Mouse (Mus musculus) adrenal gland, postnatal 14 days (tissue): ENCODE data around the gene Iars2. TPM values are rescaled to one million over a fixed set of nuclear protein-coding genes. Genes with fewer than 3 reads are reported as not detected.

Source experiments
- DNase-seq: peaks from one replicate; pipeline ENCODE4 v3.0.0; 2021; ENCODE audit warnings: mixed read lengths
- long read RNA-seq, 2 experiments: library from polyadenylated mRNA; stranded (forward); transcript quantifications; one replicate each; pipeline ENCODE4 v2.0.0; 2021
- total RNA-seq: library from RNA; stranded (reverse); gene quantifications from 2 replicates; pipeline ENCODE4 v1.2.3, GENCODE M21; 2021

Iars2 gene
- 97.7 and 99.4 TPM in 2 replicates for total RNA-seq
- long read RNA-seq, experiment 1, full-length matches to known transcripts: 89 of 121 reads
- long read RNA-seq, experiment 1, partial matches to known transcripts: 15 of 121 reads
- long read RNA-seq, experiment 1, other reads (novel, unspliced or antisense): 17 of 121 reads
- long read RNA-seq, experiment 2, full-length matches to known transcripts: 60 of 82 reads
- long read RNA-seq, experiment 2, partial matches to known transcripts: 18 of 82 reads
- long read RNA-seq, experiment 2, other reads (novel, unspliced or antisense): 4 of 82 reads

DNA sequence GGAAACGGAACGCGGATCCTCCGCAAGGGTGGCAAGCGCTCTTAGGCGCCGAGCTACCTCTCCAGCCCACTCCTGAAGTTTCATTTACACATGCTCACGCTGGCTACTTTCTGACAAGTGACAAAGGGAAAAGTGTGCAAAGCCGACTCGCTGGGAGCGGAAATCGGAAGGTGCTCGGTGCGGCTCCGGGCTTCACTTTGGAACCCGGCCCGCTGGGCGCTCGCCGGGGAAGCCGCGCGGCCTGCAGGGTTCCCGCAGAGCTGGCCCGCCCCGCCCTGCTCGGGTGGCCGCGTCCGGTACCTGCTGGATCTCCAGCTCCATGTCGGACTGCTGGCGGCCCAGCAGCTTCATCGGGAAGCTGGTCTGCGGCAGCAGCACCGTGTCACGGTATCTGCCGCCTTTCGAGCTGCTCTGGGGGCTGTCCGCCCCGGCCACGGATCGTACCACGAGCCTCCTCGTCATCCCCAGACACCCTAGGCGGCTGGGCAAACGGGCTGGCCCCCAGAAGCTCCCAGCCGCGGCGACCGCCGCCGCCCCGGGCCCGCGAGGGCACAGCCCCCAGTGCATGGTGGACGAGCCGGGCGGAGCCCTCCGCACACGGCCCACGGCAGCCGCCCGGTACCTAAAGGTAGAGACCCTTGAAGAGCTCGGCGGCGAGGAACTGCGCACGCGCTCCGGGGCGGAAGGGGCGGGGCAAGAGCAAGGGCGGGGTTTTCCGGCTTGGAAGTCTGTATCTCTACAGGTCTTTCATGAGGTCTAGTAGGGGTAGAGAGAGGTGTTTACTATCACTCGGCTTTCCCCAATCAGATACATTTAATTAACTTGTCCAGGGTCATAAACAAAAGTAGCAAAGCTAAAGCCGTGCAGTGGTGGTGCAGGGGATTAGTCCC lies at the start of gene Iars2:
TSS of gene Iars2 (minus strand) at position 676 of the 890 bp plus-strand sequence.
- peak; percentile 95 for DNase-seq

- DNase-seq: no peak
These were observed 48.2 kb upstream of the Iars2 start for GRCm38 (mm10) chr1:185377429-185377828.

DNA sequence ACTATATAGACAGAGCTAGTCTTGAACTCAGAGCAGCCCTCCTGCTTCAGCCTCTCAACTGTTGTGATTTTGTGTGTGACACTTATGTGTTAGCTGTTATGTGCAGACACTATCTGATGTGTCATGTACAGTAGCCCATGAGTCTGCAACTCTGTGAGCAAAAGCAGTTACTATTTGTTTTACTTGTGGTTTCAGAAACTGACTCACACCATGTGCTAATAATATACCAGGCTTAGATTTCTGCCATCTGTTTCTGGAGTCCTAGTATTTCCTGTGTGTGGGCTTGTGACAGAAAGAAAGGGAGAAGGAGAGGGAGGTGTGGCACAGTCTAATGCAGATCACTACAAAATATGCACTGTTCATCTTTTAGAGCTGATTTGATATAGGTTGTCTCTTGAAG lies 47.2 kb upstream of the Iars2 start:
- no peak for DNase-seq

- DNase-seq: no peak
These were observed 40.8 kb upstream of the Iars2 start for GRCm38 (mm10) chr1:185369979-185370378.

DNA sequence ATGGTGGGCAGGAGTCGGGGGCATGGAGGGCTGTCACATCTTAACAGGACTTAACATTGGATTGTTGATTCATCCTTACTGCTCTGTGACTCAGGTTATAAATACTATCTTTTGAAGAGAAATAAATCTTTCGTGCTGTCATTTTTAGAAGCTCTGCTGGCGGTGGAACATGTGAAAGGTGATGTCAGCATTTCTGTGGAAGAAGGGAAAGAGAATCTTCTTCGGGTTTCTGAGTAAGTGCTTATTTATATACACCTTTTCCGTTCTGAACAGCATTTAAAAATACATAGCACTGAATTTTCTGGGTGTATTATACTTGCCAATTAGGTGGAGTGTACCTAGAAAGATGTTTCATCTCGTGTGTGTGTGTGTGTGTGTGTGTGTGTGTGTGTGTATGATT lies 38.2 kb upstream of the Iars2 start:
- DNase-seq: no peak

- DNase-seq: no peak
These were observed 35.0 kb upstream of the Iars2 start for GRCm38 (mm10) chr1:185364183-185364540.

DNA sequence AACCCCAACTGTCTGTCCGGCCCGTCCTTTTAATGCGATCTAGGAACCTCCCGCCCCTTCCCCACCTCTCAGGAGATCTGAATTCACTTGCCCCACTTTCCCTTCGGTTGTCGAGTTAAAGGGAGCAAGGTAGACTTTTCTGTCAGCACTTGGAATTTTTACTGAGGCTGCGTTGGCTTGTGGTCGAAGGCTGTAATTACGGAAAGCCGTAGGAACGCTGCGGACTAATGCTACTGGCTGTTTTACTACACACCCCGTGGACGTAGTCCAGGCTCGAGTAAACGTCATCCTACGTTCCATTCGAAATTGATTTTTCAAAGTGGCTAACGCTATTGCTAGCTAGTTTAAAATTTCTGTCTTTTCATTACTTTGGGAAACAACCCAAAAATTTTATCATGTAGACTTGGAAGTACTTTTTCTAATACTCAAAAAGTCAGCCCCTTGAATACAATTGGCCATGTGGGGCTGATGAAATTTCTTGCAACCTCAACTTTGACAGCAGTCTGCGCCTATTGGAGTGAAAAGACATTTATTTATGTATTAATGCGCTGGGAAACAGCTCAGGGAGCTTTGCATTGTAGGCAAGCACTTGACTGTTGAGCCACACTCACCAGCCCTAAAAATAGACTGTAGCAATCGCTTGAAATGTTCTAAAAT lies 34.5 kb upstream of the Iars2 start:
- peak; percentile 76 for DNase-seq

DNA sequence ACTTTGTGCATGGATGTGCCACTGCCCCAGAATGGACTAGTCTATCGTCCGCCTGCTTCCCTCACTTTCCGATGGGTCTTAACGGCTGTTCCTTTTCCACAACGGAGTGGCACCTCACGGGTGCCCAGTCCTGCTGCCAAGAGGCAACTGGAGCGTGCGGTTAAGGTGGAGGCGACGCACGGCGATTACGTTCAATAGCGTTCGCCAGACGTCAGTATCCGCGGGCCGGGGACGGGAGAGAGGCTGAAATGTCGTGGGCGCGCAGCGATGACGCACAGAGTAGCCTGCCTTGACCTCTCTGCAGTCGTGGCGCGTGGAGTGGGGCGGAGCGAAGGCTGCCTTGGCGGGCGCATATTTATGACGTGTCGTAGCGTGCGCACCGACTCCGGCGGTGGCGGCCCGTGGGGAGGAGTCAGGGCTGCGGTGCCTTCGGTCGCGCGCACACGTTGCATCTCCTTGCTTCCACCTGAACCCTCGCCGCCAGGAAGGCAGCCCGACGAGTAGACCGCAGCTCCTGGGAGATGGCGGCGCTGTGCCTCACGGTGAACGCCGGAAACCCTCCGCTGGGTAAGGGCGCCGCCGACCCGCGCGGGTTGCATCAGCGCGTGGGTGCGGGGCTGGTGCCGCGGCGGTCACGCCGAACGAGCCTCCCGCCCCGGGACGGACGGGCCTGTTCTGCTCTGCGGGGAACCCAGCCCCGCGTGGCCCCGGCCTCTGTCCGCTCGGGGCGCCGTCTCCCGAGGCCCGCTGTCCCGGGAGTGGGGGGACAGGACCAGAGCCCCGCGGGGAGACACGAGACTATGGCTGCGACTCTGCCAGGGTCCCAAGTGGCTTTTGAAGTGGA lies 33.7 kb upstream of the Iars2 start, which contains the start of gene Eprs:
TSS of gene Eprs (plus strand) at position 368 of the 844 bp plus-strand sequence.
- DNase-seq: peak; percentile 99

DNA sequence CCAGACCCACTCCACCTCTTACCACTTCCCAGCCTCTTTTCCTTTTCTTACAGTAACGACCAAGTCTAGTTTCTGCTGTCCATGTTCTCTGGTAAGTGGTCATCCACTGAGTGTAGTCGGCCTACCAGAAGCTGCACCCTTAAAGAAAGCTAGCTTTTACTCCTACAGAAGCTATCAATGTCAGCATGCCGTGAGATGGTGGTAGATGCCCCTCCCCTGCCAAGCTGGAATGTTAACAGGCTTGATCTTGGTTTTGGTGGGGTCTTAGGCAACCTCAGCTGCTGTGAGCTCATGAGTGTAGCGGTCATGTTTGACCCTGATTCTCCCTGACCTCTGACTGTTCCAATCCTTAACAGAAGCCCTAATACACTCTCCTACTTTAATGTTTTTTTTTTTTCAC lies 29.0 kb upstream of the Iars2 start:
- no peak for DNase-seq

DNA sequence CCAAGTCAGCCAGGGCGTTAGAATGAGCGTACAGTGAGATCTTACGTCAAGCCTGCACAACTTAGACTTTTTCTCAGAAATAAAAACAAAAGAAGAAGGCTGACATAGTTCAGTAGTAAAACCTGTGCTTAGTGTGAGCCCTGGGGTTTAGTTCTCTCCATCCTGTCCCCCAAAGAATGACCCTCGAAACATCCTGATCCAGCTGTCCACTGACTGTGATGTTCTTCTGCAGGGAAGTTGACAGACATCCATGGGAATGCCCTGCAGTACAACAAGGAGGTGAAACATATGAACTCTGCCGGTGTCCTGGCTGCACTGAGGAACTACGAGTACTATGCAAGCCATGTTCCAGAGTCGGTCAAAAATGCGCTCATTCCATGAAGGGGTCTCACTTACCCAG lies 27.1 kb upstream of the Iars2 start:
- DNase-seq: no peak

DNA sequence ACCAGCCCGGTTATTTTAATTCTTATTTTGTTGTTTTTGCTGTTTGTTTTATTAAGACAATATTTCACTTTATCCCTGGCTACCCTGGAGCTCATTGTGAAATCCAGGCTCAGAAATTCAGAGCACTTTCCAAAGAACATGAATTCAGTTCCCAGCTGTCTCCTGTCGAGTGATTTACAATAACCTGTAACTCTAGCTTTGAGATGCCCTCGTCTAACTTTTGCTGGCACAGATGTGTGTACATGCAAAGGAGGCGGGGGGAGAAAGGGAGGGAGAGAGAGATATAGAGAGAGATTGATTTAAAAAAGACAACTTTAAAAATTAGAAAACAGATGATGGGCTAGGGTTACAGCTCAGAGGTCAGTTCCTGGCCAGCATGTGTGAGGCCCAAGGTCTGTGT lies 25.5 kb upstream of the Iars2 start:
- DNase-seq: no peak

DNA sequence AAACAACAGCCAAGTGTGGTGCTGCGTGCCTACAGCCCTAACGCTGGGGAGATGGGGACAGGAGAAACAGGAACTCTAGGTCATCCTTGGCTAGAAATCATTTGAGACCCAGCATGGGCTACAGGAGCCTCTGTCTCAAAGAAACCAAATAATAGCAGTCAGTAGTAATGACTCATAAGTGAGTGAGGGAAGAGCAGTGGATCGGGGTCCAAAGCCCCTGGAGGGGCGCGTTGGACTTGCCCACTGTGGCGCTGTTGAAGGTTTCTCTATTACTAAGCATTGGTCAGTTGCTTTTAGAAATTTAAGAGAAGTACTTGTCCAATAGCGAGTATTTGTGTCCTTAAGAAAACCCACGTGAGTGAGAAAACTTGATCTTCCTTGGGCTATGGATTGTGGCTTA lies 24.2 kb upstream of the Iars2 start:
- DNase-seq: no peak

GRCm38 (mm10) chr1:185352151-185352550 lies 23.0 kb upstream of the Iars2 start:
- DNase-seq: no peak

- no peak for DNase-seq
These were observed 21.4 kb upstream of the Iars2 start for GRCm38 (mm10) chr1:185350611-185351010.

GRCm38 (mm10) chr1:185349741-185350140 lies 20.5 kb upstream of the Iars2 start:
- DNase-seq: no peak

DNA sequence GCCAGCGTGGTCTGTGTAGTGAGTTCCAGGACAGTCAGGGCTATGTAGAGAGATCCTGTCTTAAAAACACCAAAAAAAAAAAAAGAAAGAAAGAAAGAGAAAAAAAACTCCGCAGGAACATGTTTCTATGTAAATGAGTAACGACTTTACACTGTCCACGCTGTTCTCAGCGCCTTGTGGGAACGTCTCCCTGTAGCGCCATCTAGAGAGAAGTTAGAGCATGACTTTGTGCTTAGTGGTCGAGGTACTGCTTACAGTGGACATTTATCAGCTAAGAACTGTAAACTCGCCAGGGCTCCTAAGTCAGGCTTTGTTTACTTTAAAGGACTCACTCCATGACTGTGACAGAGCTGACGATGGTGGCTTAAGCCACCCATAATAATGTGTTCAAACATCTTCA lies 17.0 kb upstream of the Iars2 start:
- DNase-seq: peak; percentile 18

DNA sequence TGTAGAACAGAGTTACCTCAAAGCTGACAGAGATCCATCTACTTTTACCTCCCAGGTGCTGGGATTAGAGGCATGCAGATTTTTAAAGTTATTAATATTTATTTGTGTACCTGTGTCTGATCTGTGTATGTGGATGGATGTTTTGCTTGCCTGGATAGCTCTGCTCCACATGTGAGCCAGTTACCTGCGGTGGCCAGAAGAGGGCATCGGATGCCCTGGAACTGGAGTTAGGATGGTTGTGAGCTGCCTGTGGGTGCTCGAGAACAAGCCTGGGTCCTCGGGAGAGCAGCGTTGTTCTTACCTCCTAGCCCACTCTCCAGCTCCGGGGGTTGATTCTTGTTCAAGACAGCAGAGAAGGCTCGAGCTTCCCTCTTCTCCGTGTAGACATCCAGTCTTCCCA lies 14.2 kb upstream of the Iars2 start:
- no peak for DNase-seq

- no peak for DNase-seq
These were observed 13.2 kb upstream of the Iars2 start for GRCm38 (mm10) chr1:185342441-185342840.

DNA sequence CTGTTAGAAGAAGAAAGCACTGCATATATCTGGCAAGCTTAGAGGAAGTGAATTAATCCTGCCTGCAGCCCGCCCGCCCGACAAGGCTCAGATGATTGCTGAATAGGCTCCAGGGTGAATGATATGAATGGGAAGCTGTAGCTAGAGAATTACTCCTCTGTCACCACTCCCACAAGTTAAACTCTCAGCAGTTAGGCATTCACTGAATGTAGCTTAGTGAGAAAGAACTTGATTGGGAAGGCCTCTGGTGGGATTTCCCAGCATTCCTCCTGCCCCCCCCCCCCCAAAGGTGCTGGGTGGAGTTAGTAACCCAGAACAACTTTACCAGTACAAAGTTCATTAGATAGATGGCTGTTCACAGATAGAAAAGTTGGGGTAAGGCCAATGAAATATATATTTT lies 7.3 kb upstream of the Iars2 start:
- DNase-seq: no peak

DNA sequence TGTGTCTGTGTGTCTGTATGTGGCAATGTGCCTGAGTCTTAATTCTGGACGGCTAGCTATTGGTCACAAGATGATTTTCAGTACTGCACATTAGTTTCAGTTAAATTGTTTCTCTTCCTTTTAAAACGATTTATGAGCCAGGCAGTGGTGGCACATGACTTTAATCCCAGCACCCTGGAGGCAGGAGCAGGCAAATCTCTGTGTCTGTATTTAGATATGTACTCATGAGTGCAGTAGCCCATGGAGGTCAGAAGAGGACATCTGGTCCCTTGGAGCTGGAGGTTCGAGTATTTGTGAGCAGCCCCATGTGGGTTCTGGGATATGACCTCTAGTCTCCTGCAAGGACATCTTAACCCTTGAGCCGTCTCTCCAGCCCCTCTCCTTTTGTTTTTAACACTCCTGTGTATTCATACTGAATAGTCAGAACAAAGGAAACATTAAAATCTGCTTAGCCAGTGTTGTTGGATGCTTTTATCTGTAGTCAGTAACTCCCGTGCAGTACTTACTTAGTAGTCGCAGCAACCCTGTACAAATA lies 6.1 kb upstream of the Iars2 start:
- no peak for DNase-seq

- DNase-seq: no peak
These were observed 4.9 kb upstream of the Iars2 start for GRCm38 (mm10) chr1:185334136-185334535.

GRCm38 (mm10) chr1:185333651-185334050 lies 4.5 kb upstream of the Iars2 start:
- no peak for DNase-seq
